Mouse (Mus musculus): Measurements from ENCODE around the gene Gpx2.

The Gpx2 gene

GRCm38 (mm10) chr12:76750866-76751459, 44.4 kb downstream of the Gpx2 start:
- DNase-seq, result peak; percentile 28 to 43

All from cerebellum, postnatal 36 days (tissue).